ENCODE assay signal across 8 mouse cellular contexts in genomic region chr11:6389483-6389921, GRCm38 (mm10). TPM values are rescaled to one million over a fixed set of nuclear protein-coding genes. Genes with fewer than 3 reads are reported as not detected.
DNase-seq lines count a peak whose midpoint lies in the region; ATAC-seq and TF ChIP-seq lines count a peak whose summit lies in the region.

No protein-coding gene starts in this region.

- no peak for TF ChIP-seq POLR2A in CH12.LX (IDR thresholded peaks at IDR 0.05; ENCODE audit: low read depth, low read length)

- no peak for TF ChIP-seq CTCF in CH12.LX (conservative IDR thresholded peaks at IDR 0.05 in 1 of 2, IDR thresholded peaks at IDR 0.05 in 1 of 2; ENCODE audit: low read depth in 2 of 2, low read length in 2 of 2)

- peak overlapping the region; percentile 53 for H3K9ac ChIP-seq in CH12.LX (ENCODE audit: insufficient read depth, low read depth)
- peak overlapping the region; percentile 76 for H3K9ac ChIP-seq in embryonic facial prominence, embryonic 15.5 days
- peak overlapping the region; percentile 93 for H3K9ac ChIP-seq in intestine, embryonic 16.5 days (ENCODE audit: low read depth, low read length)
- peak overlapping the region; percentile 97 for H3K9ac ChIP-seq in midbrain, embryonic 11.5 days (ENCODE audit: low read length)

- H3K27me3 ChIP-seq in CH12.LX (replicated peaks) = no peaks in the 10 kb centered on the region
- no peaks in the 10 kb centered on the region for H3K27me3 ChIP-seq in embryonic facial prominence, embryonic 15.5 days
- no peaks in the 10 kb centered on the region for H3K27me3 ChIP-seq in intestine, embryonic 16.5 days (replicated peaks; ENCODE audit: control insufficient read depth, insufficient read depth, low read length)
- H3K27me3 ChIP-seq in midbrain, embryonic 11.5 days (ENCODE audit: control insufficient read depth, insufficient read depth, low read length) = no peaks in the 10 kb centered on the region

- peak overlapping the region; percentile 73 for H3K4me2 ChIP-seq in CH12.LX (ENCODE audit: insufficient read depth, low read depth, poor library complexity, severe bottlenecking)
- H3K4me2 ChIP-seq in embryonic facial prominence, embryonic 15.5 days (replicated peaks) = peak overlapping the region; percentile 84
- peak overlapping the region; percentile 85 for H3K4me2 ChIP-seq in intestine, embryonic 16.5 days (ENCODE audit: low read depth, low read length)
- H3K4me2 ChIP-seq in midbrain, embryonic 11.5 days = peak overlapping the region; percentile 62

- H3K9me3 ChIP-seq in CH12.LX (replicated peaks; ENCODE audit: low read length) = no peaks in the 10 kb centered on the region
- H3K9me3 ChIP-seq in embryonic facial prominence, embryonic 15.5 days (replicated peaks) = no peaks in the 10 kb centered on the region
- H3K9me3 ChIP-seq in intestine, embryonic 16.5 days (ENCODE audit: control insufficient read depth, low read length) = no peaks in the 10 kb centered on the region
- H3K9me3 ChIP-seq in midbrain, embryonic 11.5 days (ENCODE audit: control insufficient read depth, low read length) = no peaks in the 10 kb centered on the region

- no peak for ATAC-seq in embryonic facial prominence, embryonic 15.5 days (ENCODE audit: insufficient number of reproducible peaks, low FRiP score, low TSS enrichment, low read depth)
- no peak; the same call in 1 of the 2 replicates for ATAC-seq in intestine, embryonic 16.5 days
- peak; percentile 36 for ATAC-seq in midbrain, embryonic 11.5 days (ENCODE audit: low FRiP score)
- ATAC-seq in CD4-positive, CD25-positive, alpha-beta regulatory T cell, adult 4 months = no peak

- under 1% methylated on average over 40 of the region's 43 CpGs for WGBS in embryonic facial prominence, embryonic 15.5 days
- under 1% methylated on average over 40 of the region's 43 CpGs for WGBS in intestine, embryonic 16.5 days
- whole genome bisulfite sequencing in midbrain, embryonic 11.5 days = under 1% methylated on average over 31 of the region's 43 CpGs

- peaks cover 48% of the 10 kb centered on the region for H3K79me2 ChIP-seq in CH12.LX (replicated peaks; ENCODE audit: control insufficient read depth, extremely low read depth, insufficient read depth, poor library complexity, severe bottlenecking)

- no peak for TF ChIP-seq EP300 in CH12.LX (IDR thresholded peaks at IDR 0.05; ENCODE audit: low read length)

- DNase-seq in cerebellum, adult 11-12 months = peak; percentile 60
- DNase-seq in cerebellum, postnatal 4 days (ENCODE audit: low spot score in 2 of 2) = no peak
- peak; percentile 20 for DNase-seq in CH12.LX (ENCODE audit: extremely low read depth)
- DNase-seq in midbrain, embryonic 11.5 days (ENCODE audit: low spot score, missing footprints) = peak; percentile 94
- no peak for DNase-seq in natural killer cell, adult 2 months (ENCODE audit: low spot score in 2 of 2)

- peaks cover 16 to 41% of the 10 kb centered on the region in 2 experiments for H3K4me1 ChIP-seq in CH12.LX (ENCODE audit: control insufficient read depth in 1 of 2, insufficient read depth in 2 of 2)
- H3K4me1 ChIP-seq in embryonic facial prominence, embryonic 15.5 days = peaks cover 23% of the 10 kb centered on the region
- peaks cover 17% of the 10 kb centered on the region for H3K4me1 ChIP-seq in intestine, embryonic 16.5 days (ENCODE audit: control insufficient read depth, insufficient read depth, low read length)
- peaks cover 14% of the 10 kb centered on the region for H3K4me1 ChIP-seq in midbrain, embryonic 11.5 days (ENCODE audit: control insufficient read depth, insufficient read depth, low read length)

- H3K27ac ChIP-seq in CH12.LX (ENCODE audit: insufficient read depth, low read depth) = peak overlapping the region; percentile 80
- H3K27ac ChIP-seq in embryonic facial prominence, embryonic 15.5 days (replicated peaks) = 0 out of 2 replicates have a peak overlapping the region, but pooled peaks have one; percentile 48
- H3K27ac ChIP-seq in intestine, embryonic 16.5 days (ENCODE audit: low read length) = peak overlapping the region; percentile 99
- peak overlapping the region; percentile 14 for H3K27ac ChIP-seq in midbrain, embryonic 11.5 days (ENCODE audit: low read depth, low read length)

- TF ChIP-seq RAD21 in CH12.LX (IDR thresholded peaks at IDR 0.05; ENCODE audit: low read depth, low read length) = no peak

- dilution Hi-C loops in CH12.LX (cut with MboI; ENCODE audit: extremely low pct_ligation_motif_present, extremely low pct_unique_long_range_greater_than_20kb, low sequenced_read_pairs) = no loop called here

- H3K36me3 ChIP-seq in CH12.LX (replicated peaks in 1 of 2; ENCODE audit: control insufficient read depth in 1 of 2, insufficient read depth in 1 of 2, low read length in 1 of 2) = peaks cover 7 to 23% of the 10 kb centered on the region in 2 experiments
- peaks cover 5% of the 10 kb centered on the region; the same call in 1 of the 2 replicates for H3K36me3 ChIP-seq in embryonic facial prominence, embryonic 15.5 days
- H3K36me3 ChIP-seq in intestine, embryonic 16.5 days (ENCODE audit: control insufficient read depth, insufficient read depth, low read length) = no peaks in the 10 kb centered on the region; the same call in 1 of the 2 replicates
- H3K36me3 ChIP-seq in midbrain, embryonic 11.5 days (ENCODE audit: control insufficient read depth, insufficient read depth, low read length) = peaks cover 3% of the 10 kb centered on the region; the same call in 1 of the 2 replicates

- H3K4me3 ChIP-seq in CH12.LX (replicated peaks in 1 of 3; ENCODE audit: low read depth in 2 of 3, low read length in 2 of 3, poor library complexity in 1 of 3) = peak overlapping the region; percentile 76 to 99 (median 79)
- peak overlapping the region; percentile 82 for H3K4me3 ChIP-seq in embryonic facial prominence, embryonic 15.5 days (replicated peaks)
- H3K4me3 ChIP-seq in intestine, embryonic 16.5 days (ENCODE audit: low read length) = peak overlapping the region; percentile 88
- peak overlapping the region; percentile 97 for H3K4me3 ChIP-seq in midbrain, embryonic 11.5 days (ENCODE audit: low read depth, low read length)

- in situ Hi-C loops in CH12.LX (cut with MboI; ENCODE audit: low pct_ligation_motif_present, low pct_unique_long_range_greater_than_20kb, low sequenced_read_pairs) = no loop called here

TF ChIP-seq in CH12.LX, 34 proteins besides CTCF, POLR2A, EP300 and RAD21:
- peak; percentile 48; the same call in 1 of the 2 replicates for TF ChIP-seq MAX (IDR thresholded peaks at IDR 0.05; ENCODE audit: low read length)
- no peak for TF ChIP-seq ETS1 (conservative IDR thresholded peaks at IDR 0.05; ENCODE audit: low read depth, low read length)
- TF ChIP-seq MYC (IDR thresholded peaks at IDR 0.05; ENCODE audit: low read depth, low read length) = no peak
- TF ChIP-seq NELFE (IDR thresholded peaks at IDR 0.05; ENCODE audit: low read depth, low read length) = 0 out of 2 replicates have a peak, but pooled peaks have one; percentile 4
- peak; percentile 41 for TF ChIP-seq BHLHE40 (IDR thresholded peaks at IDR 0.05; ENCODE audit: low read depth, low read length)
- TF ChIP-seq ZC3H11A (IDR thresholded peaks at IDR 0.05; ENCODE audit: low read depth, low read length) = no peak
- TF ChIP-seq ZMIZ1 (IDR thresholded peaks at IDR 0.05; ENCODE audit: low read depth, low read length) = 0 out of 2 replicates have a peak, but pooled peaks have one; percentile 55
- TF ChIP-seq POLR2AphosphoS2 (IDR thresholded peaks at IDR 0.05; ENCODE audit: low read depth, low read length) = no peak
- TF ChIP-seq SIN3A (IDR thresholded peaks at IDR 0.05; ENCODE audit: low read length) = peak; percentile 30
- no peak for TF ChIP-seq ZNF384 (IDR thresholded peaks at IDR 0.05; ENCODE audit: low read depth, low read length)

RNA-seq across cellular contexts. Expression of gene Zmiz2, which starts 0.6 kb away (rescaled TPM):
- 33.1 and 46.3 TPM in 2 replicates for total RNA-seq in CH12.LX (2012; rRNA removed)
- 8.5 and 10.6 TPM in 2 replicates for total RNA-seq in CH12.LX (2014; rRNA removed)
- polyA plus RNA-seq in CH12.LX (2012; ENCODE audit: insufficient read length, low read depth) = 197 and 238 TPM in 2 replicates
- 12.6 and 12.9 TPM in 2 replicates for polyA plus RNA-seq in embryonic facial prominence, embryonic 15.5 days (2015; fragmentation: Nextera tagmentation; extraction: Ambion mirVana)
- polyA plus RNA-seq in intestine, embryonic 16.5 days (2015; fragmentation: Nextera tagmentation; extraction: Ambion mirVana) = 9.2 and 9.3 TPM in 2 replicates
- 13.3 and 16.4 TPM in 2 replicates for polyA plus RNA-seq in midbrain, embryonic 11.5 days (2014; fragmentation: Nextera tagmentation; extraction: Ambion mirVana)
- polyA plus RNA-seq in CD4-positive, CD25-positive, alpha-beta regulatory T cell, adult 4 months (2017; shearing (Covaris generic)) = 10 to 100 TPM; 46.5 to 67.2 TPM

RNA-seq across cellular contexts. Expression of gene Ppia, which starts 25.7 kb away (rescaled TPM):
- 8,867 and 10,240 TPM in 2 replicates for total RNA-seq in CH12.LX (2012; rRNA removed)
- 9,428 and 9,904 TPM in 2 replicates for total RNA-seq in CH12.LX (2014; rRNA removed)
- polyA plus RNA-seq in CH12.LX (2012; ENCODE audit: insufficient read length, low read depth) = 5,045 and 5,764 TPM in 2 replicates
- 4,428 and 4,532 TPM in 2 replicates for polyA plus RNA-seq in embryonic facial prominence, embryonic 15.5 days (2015; fragmentation: Nextera tagmentation; extraction: Ambion mirVana)
- polyA plus RNA-seq in intestine, embryonic 16.5 days (2015; fragmentation: Nextera tagmentation; extraction: Ambion mirVana) = 5,222 and 5,444 TPM in 2 replicates
- polyA plus RNA-seq in midbrain, embryonic 11.5 days (2014; fragmentation: Nextera tagmentation; extraction: Ambion mirVana) = 5,393 and 5,428 TPM in 2 replicates
- polyA plus RNA-seq in CD4-positive, CD25-positive, alpha-beta regulatory T cell, adult 4 months (2017; shearing (Covaris generic)) = 1,000 to 10,000 TPM; 2,528 to 2,595 TPM

RNA-seq across cellular contexts. Expression of gene H2afv, which starts 54.7 kb away (rescaled TPM):
- 51.4 and 73.2 TPM in 2 replicates for total RNA-seq in CH12.LX (2012; rRNA removed)
- total RNA-seq in CH12.LX (2014; rRNA removed) = 37.8 and 46.6 TPM in 2 replicates
- polyA plus RNA-seq in CH12.LX (2012; ENCODE audit: insufficient read length, low read depth) = 63.7 and 67.6 TPM in 2 replicates
- polyA plus RNA-seq in embryonic facial prominence, embryonic 15.5 days (2015; fragmentation: Nextera tagmentation; extraction: Ambion mirVana) = 443 and 468 TPM in 2 replicates
- 393 and 415 TPM in 2 replicates for polyA plus RNA-seq in intestine, embryonic 16.5 days (2015; fragmentation: Nextera tagmentation; extraction: Ambion mirVana)
- 966 and 1,015 TPM in 2 replicates for polyA plus RNA-seq in midbrain, embryonic 11.5 days (2014; fragmentation: Nextera tagmentation; extraction: Ambion mirVana)
- 100 to 1,000 TPM; 147 to 164 TPM for polyA plus RNA-seq in CD4-positive, CD25-positive, alpha-beta regulatory T cell, adult 4 months (2017; shearing (Covaris generic))

Comparison
In these comparisons a context has a peak if more than half of its experiments do, and no peak if none do; other contexts are left out.
1. DNase-seq: peak in cerebellum, adult 11-12 months (single experiment), CH12.LX (single experiment) and midbrain, embryonic 11.5 days (single experiment); none in cerebellum, postnatal 4 days (0 of 2) and natural killer cell, adult 2 months (0 of 2).
2. H3K27ac ChIP-seq: peak in every context shown above with its lines; median percentile 99 in intestine, embryonic 16.5 days; 80 in CH12.LX; 48 in embryonic facial prominence, embryonic 15.5 days; 14 in midbrain, embryonic 11.5 days.
3. Peak in every context shown above with its lines, with median percentiles within 50 percentile points of each other: H3K4me2 ChIP-seq, H3K4me3 ChIP-seq and H3K9ac ChIP-seq.